Mouse (Mus musculus): ENCODE data around the gene Agbl1. TPM values are rescaled to one million over a fixed set of nuclear protein-coding genes. Genes with fewer than 3 reads are reported as not detected.

The Agbl1 gene
- polyA plus RNA-seq, 1 experiment: not detected

DNA sequence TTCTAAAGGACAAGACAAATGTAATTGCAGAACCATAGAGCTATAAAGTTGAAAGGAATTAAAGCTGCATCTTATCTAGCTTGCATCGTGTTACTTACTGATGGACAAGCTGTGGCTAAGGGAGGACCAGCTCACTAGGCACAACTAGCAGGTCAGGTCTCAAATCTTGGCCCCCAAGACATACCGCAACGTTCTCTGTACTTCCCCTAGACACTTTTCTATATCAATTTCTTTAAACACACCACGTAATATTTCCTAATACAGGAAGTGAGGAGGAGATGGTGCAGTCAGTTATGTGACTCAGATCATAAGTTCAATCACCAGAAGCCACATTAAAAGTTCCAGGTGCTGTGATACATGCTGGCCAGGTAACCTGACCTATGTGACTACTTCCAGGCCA is 919.1 kb downstream of the Agbl1 start:
- no peaks in the 10 kb centered on the region for H3K79me3 ChIP-seq (ENCODE audit: low read depth)
- H3ac ChIP-seq (ENCODE audit: control insufficient read depth, insufficient read length, low read depth): no peak overlapping the region
- H3K27me3 ChIP-seq (ENCODE audit: control insufficient read depth, insufficient read depth, insufficient read length): no peaks in the 10 kb centered on the region
- no peaks in the 10 kb centered on the region for H3K79me2 ChIP-seq (ENCODE audit: control insufficient read depth, insufficient read depth)
- no peak overlapping the region for H3K4me3 ChIP-seq (ENCODE audit: insufficient read depth, poor library complexity, severe bottlenecking)
- TF ChIP-seq MAX (IDR thresholded peaks at IDR 0.05) (no peak), MYOD1 (IDR thresholded peaks at IDR 0.05; ENCODE audit: control insufficient read depth, insufficient read length, low read depth) (no peak), CTCF (IDR thresholded peaks at IDR 0.05; ENCODE audit: control insufficient read depth, insufficient read depth, insufficient read length) (no peak), FOSL1 (IDR thresholded peaks at IDR 0.05; ENCODE audit: insufficient read depth, low read length, poor library complexity, severe bottlenecking) (no peak), USF1 (IDR thresholded peaks at IDR 0.05; ENCODE audit: low read depth) (no peak), MYOG (IDR thresholded peaks at IDR 0.05; ENCODE audit: control insufficient read depth, extremely low read depth, insufficient read length) (no peak), CEBPB (IDR thresholded peaks at IDR 0.05; ENCODE audit: low read depth) (no peak)
- H3K36me3 ChIP-seq (ENCODE audit: control insufficient read depth, insufficient read depth): no peaks in the 10 kb centered on the region

DNA sequence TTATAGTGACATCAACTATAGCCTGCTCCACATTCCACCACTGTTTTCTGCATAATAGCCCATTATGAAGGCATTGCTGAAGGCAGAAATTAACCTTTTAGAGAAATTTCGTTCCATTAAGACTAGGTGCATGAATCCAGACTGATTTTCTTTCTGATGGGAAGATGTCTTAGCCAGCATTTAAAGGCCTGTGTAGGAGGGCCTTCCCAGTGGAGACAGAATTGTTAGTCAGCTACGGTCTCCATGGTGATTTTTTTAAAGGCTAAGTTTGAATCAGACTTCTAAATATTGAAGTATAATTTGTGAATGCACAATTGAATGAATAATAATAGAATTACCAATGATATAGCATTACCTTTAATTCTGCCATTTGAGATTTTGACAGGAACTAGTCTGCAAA is 920.2 kb downstream of the Agbl1 start:
- H3K36me3 ChIP-seq (ENCODE audit: control insufficient read depth, insufficient read depth): no peaks in the 10 kb centered on the region
- no peaks in the 10 kb centered on the region for H3K27me3 ChIP-seq (ENCODE audit: control insufficient read depth, insufficient read depth, insufficient read length)
- no peak overlapping the region for H3K4me3 ChIP-seq (ENCODE audit: insufficient read depth, poor library complexity, severe bottlenecking)
- H3ac ChIP-seq (ENCODE audit: control insufficient read depth, insufficient read length, low read depth): no peak overlapping the region
- no peaks in the 10 kb centered on the region for H3K79me3 ChIP-seq (ENCODE audit: low read depth)
- H3K79me2 ChIP-seq (ENCODE audit: control insufficient read depth, insufficient read depth): no peaks in the 10 kb centered on the region
- TF ChIP-seq MYOD1 (IDR thresholded peaks at IDR 0.05; ENCODE audit: control insufficient read depth, insufficient read length, low read depth) (no peak), CEBPB (IDR thresholded peaks at IDR 0.05; ENCODE audit: low read depth) (no peak), FOSL1 (IDR thresholded peaks at IDR 0.05; ENCODE audit: insufficient read depth, low read length, poor library complexity, severe bottlenecking) (no peak), CTCF (IDR thresholded peaks at IDR 0.05; ENCODE audit: control insufficient read depth, insufficient read depth, insufficient read length) (no peak), MAX (IDR thresholded peaks at IDR 0.05) (no peak), MYOG (IDR thresholded peaks at IDR 0.05; ENCODE audit: control insufficient read depth, extremely low read depth, insufficient read length) (no peak), USF1 (IDR thresholded peaks at IDR 0.05; ENCODE audit: low read depth) (no peak)

GRCm38 (mm10) chr7:77152393-77152792 is 922.7 kb downstream of the Agbl1 start:
- TF ChIP-seq FOSL1 (IDR thresholded peaks at IDR 0.05; ENCODE audit: insufficient read depth, low read length, poor library complexity, severe bottlenecking) (no peak), CEBPB (IDR thresholded peaks at IDR 0.05; ENCODE audit: low read depth) (no peak), CTCF (IDR thresholded peaks at IDR 0.05; ENCODE audit: control insufficient read depth, insufficient read depth, insufficient read length) (no peak), MAX (IDR thresholded peaks at IDR 0.05) (no peak), MYOD1 (IDR thresholded peaks at IDR 0.05; ENCODE audit: control insufficient read depth, insufficient read length, low read depth) (no peak), USF1 (IDR thresholded peaks at IDR 0.05; ENCODE audit: low read depth) (no peak), MYOG (IDR thresholded peaks at IDR 0.05; ENCODE audit: control insufficient read depth, extremely low read depth, insufficient read length) (no peak)
- Histone ChIP-seq H3K79me2 (ENCODE audit: control insufficient read depth, insufficient read depth) (no peaks in the 10 kb centered on the region), H3ac (ENCODE audit: control insufficient read depth, insufficient read length, low read depth) (no peak overlapping the region), H3K27me3 (ENCODE audit: control insufficient read depth, insufficient read depth, insufficient read length) (no peaks in the 10 kb centered on the region), H3K79me3 (ENCODE audit: low read depth) (no peaks in the 10 kb centered on the region), H3K4me3 (ENCODE audit: insufficient read depth, poor library complexity, severe bottlenecking) (no peak overlapping the region), H3K36me3 (ENCODE audit: control insufficient read depth, insufficient read depth) (no peaks in the 10 kb centered on the region)

GRCm38 (mm10) chr7:77152909-77153308 is 923.2 kb downstream of the Agbl1 start:
- Histone ChIP-seq H3K79me3 (ENCODE audit: low read depth) (no peaks in the 10 kb centered on the region), H3K79me2 (ENCODE audit: control insufficient read depth, insufficient read depth) (no peaks in the 10 kb centered on the region), H3K27me3 (ENCODE audit: control insufficient read depth, insufficient read depth, insufficient read length) (no peaks in the 10 kb centered on the region), H3K4me3 (ENCODE audit: insufficient read depth, poor library complexity, severe bottlenecking) (no peak overlapping the region), H3ac (ENCODE audit: control insufficient read depth, insufficient read length, low read depth) (no peak overlapping the region), H3K36me3 (ENCODE audit: control insufficient read depth, insufficient read depth) (no peaks in the 10 kb centered on the region)
- TF ChIP-seq MYOD1 (IDR thresholded peaks at IDR 0.05; ENCODE audit: control insufficient read depth, insufficient read length, low read depth) (no peak), CEBPB (IDR thresholded peaks at IDR 0.05; ENCODE audit: low read depth) (no peak), CTCF (IDR thresholded peaks at IDR 0.05; ENCODE audit: control insufficient read depth, insufficient read depth, insufficient read length) (no peak), USF1 (IDR thresholded peaks at IDR 0.05; ENCODE audit: low read depth) (no peak), MAX (IDR thresholded peaks at IDR 0.05) (no peak), MYOG (IDR thresholded peaks at IDR 0.05; ENCODE audit: control insufficient read depth, extremely low read depth, insufficient read length) (no peak), FOSL1 (IDR thresholded peaks at IDR 0.05; ENCODE audit: insufficient read depth, low read length, poor library complexity, severe bottlenecking) (no peak)

- no peaks in the 10 kb centered on the region for H3K36me3 ChIP-seq (ENCODE audit: control insufficient read depth, insufficient read depth)
- TF ChIP-seq USF1 (IDR thresholded peaks at IDR 0.05; ENCODE audit: low read depth): no peak
- TF ChIP-seq CTCF (IDR thresholded peaks at IDR 0.05; ENCODE audit: control insufficient read depth, insufficient read depth, insufficient read length): no peak
- TF ChIP-seq MAX (IDR thresholded peaks at IDR 0.05): no peak
- TF ChIP-seq CEBPB (IDR thresholded peaks at IDR 0.05; ENCODE audit: low read depth): no peak
- TF ChIP-seq MYOG (IDR thresholded peaks at IDR 0.05; ENCODE audit: control insufficient read depth, extremely low read depth, insufficient read length): no peak
- no peak for TF ChIP-seq FOSL1 (IDR thresholded peaks at IDR 0.05; ENCODE audit: insufficient read depth, low read length, poor library complexity, severe bottlenecking)
- TF ChIP-seq MYOD1 (IDR thresholded peaks at IDR 0.05; ENCODE audit: control insufficient read depth, insufficient read length, low read depth): no peak
- no peaks in the 10 kb centered on the region for H3K27me3 ChIP-seq (ENCODE audit: control insufficient read depth, insufficient read depth, insufficient read length)
- no peak overlapping the region for H3K4me3 ChIP-seq (ENCODE audit: insufficient read depth, poor library complexity, severe bottlenecking)
- H3K79me3 ChIP-seq (ENCODE audit: low read depth): no peaks in the 10 kb centered on the region
- no peak overlapping the region for H3ac ChIP-seq (ENCODE audit: control insufficient read depth, insufficient read length, low read depth)
- H3K79me2 ChIP-seq (ENCODE audit: control insufficient read depth, insufficient read depth): no peaks in the 10 kb centered on the region
Measured at GRCm38 (mm10) chr7:77164921-77165320, 935.2 kb downstream of the Agbl1 start.

Data from C2C12 (cell line).